Mouse (Mus musculus): ENCODE results near the gene Zfp784. TPM values are rescaled to one million over a fixed set of nuclear protein-coding genes. Genes with fewer than 3 reads are reported as not detected.
"Not testable (repeated sequence)": the region's sequence is repeated elsewhere in the genome, so short reads cannot be mapped to it uniquely, and the experiment has no call there.

Gene Zfp784
- polyA plus RNA-seq, 1 experiment: 4.3 TPM

GRCm38 (mm10) chr7:5021197-5021596 lies 17.0 kb downstream of the Zfp784 start:
- TF ChIP-seq POLR2A (IDR thresholded peaks at IDR 0.05; ENCODE audit: control insufficient read depth, low read depth, low read length) (no peak), CTCF (IDR thresholded peaks at IDR 0.05; ENCODE audit: control insufficient read depth, insufficient read depth, insufficient replicate concordance, low read depth, low read length) (no peak)
- no peaks in the 10 kb centered on the region for H3K27me3 ChIP-seq (ENCODE audit: control insufficient read depth, insufficient read depth, low read length)
- peaks cover 1% of the 10 kb centered on the region; the same call in 1 of the 2 replicates for H3K36me3 ChIP-seq (ENCODE audit: control insufficient read depth, insufficient read depth, low read length)
- H3K4me1 ChIP-seq (ENCODE audit: control insufficient read depth, insufficient read depth, low read length): no peaks in the 10 kb centered on the region; the same call in none of the 2 replicates
- peak overlapping the region; percentile 88 for H3K4me3 ChIP-seq (ENCODE audit: control insufficient read depth, low read depth, low read length)
- H3K27ac ChIP-seq (ENCODE audit: control insufficient read depth, insufficient read depth, low read depth, low read length): no peak overlapping the region

GRCm38 (mm10) chr7:5020685-5021084 lies 17.6 kb downstream of the Zfp784 start:
- H3K4me3 ChIP-seq (ENCODE audit: control insufficient read depth, low read depth, low read length): peak overlapping the region; percentile 88
- H3K36me3 ChIP-seq (ENCODE audit: control insufficient read depth, insufficient read depth, low read length): peaks cover 1% of the 10 kb centered on the region; the same call in 1 of the 2 replicates
- TF ChIP-seq CTCF (IDR thresholded peaks at IDR 0.05; ENCODE audit: control insufficient read depth, insufficient read depth, insufficient replicate concordance, low read depth, low read length) (no peak), POLR2A (IDR thresholded peaks at IDR 0.05; ENCODE audit: control insufficient read depth, low read depth, low read length) (no peak)
- no peaks in the 10 kb centered on the region for H3K27me3 ChIP-seq (ENCODE audit: control insufficient read depth, insufficient read depth, low read length)
- H3K27ac ChIP-seq (ENCODE audit: control insufficient read depth, insufficient read depth, low read depth, low read length): peak overlapping the region; percentile 85
- H3K4me1 ChIP-seq (ENCODE audit: control insufficient read depth, insufficient read depth, low read length): peaks cover 2% of the 10 kb centered on the region

- TF ChIP-seq CTCF (IDR thresholded peaks at IDR 0.05; ENCODE audit: control insufficient read depth, insufficient read depth, insufficient replicate concordance, low read depth, low read length) (no peak), POLR2A (IDR thresholded peaks at IDR 0.05; ENCODE audit: control insufficient read depth, low read depth, low read length) (peak; percentile 78)
- Histone ChIP-seq H3K36me3 (ENCODE audit: control insufficient read depth, insufficient read depth, low read length) (peaks cover 1% of the 10 kb centered on the region; the same call in 1 of the 2 replicates), H3K27ac (ENCODE audit: control insufficient read depth, insufficient read depth, low read depth, low read length) (peak within 1 kb of the TSS; percentile 85), H3K4me1 (ENCODE audit: control insufficient read depth, insufficient read depth, low read length) (peaks cover 4% of the 10 kb centered on the region), H3K27me3 (ENCODE audit: control insufficient read depth, insufficient read depth, low read length) (no peaks in the 10 kb centered on the region), H3K4me3 (ENCODE audit: control insufficient read depth, low read depth, low read length) (peak within 1 kb of the TSS; percentile 88)
These were observed 18.1 kb downstream of the Zfp784 start, which contains the start of the genes Zfp865 and Ccdc106 for GRCm38 (mm10) chr7:5020000-5020681. TSS of gene Zfp865 (plus strand) at chr7:5020376. TSS of gene Ccdc106 (plus strand) at chr7:5020553.

GRCm38 (mm10) chr7:5019576-5019975 lies 18.7 kb downstream of the Zfp784 start:
- H3K4me1 ChIP-seq (ENCODE audit: control insufficient read depth, insufficient read depth, low read length); H3K36me3 ChIP-seq (ENCODE audit: control insufficient read depth, insufficient read depth, low read length); H3K27ac ChIP-seq (ENCODE audit: control insufficient read depth, insufficient read depth, low read depth, low read length); H3K27me3 ChIP-seq (ENCODE audit: control insufficient read depth, insufficient read depth, low read length): not testable (repeated sequence)
- H3K4me3 ChIP-seq (ENCODE audit: control insufficient read depth, low read depth, low read length): peak overlapping the region; percentile 88

- no peak overlapping the region for H3K27ac ChIP-seq (ENCODE audit: control insufficient read depth, insufficient read depth, low read depth, low read length)
- peaks cover 1% of the 10 kb centered on the region; the same call in 1 of the 2 replicates for H3K36me3 ChIP-seq (ENCODE audit: control insufficient read depth, insufficient read depth, low read length)
- no peak for TF ChIP-seq POLR2A (IDR thresholded peaks at IDR 0.05; ENCODE audit: control insufficient read depth, low read depth, low read length)
- TF ChIP-seq CTCF (IDR thresholded peaks at IDR 0.05; ENCODE audit: control insufficient read depth, insufficient read depth, insufficient replicate concordance, low read depth, low read length): no peak
- no peak overlapping the region for H3K4me3 ChIP-seq (ENCODE audit: control insufficient read depth, low read depth, low read length)
- no peaks in the 10 kb centered on the region for H3K27me3 ChIP-seq (ENCODE audit: control insufficient read depth, insufficient read depth, low read length)
- peaks cover 4% of the 10 kb centered on the region for H3K4me1 ChIP-seq (ENCODE audit: control insufficient read depth, insufficient read depth, low read length)
These were observed 20.3 kb downstream of the Zfp784 start for GRCm38 (mm10) chr7:5017931-5018330.

GRCm38 (mm10) chr7:5017352-5017751 lies 20.9 kb downstream of the Zfp784 start:
- H3K27ac ChIP-seq (ENCODE audit: control insufficient read depth, insufficient read depth, low read depth, low read length): no peak overlapping the region
- no peaks in the 10 kb centered on the region for H3K27me3 ChIP-seq (ENCODE audit: control insufficient read depth, insufficient read depth, low read length)
- H3K4me1 ChIP-seq (ENCODE audit: control insufficient read depth, insufficient read depth, low read length): peaks cover 4% of the 10 kb centered on the region
- no peak overlapping the region for H3K4me3 ChIP-seq (ENCODE audit: control insufficient read depth, low read depth, low read length)
- no peak for TF ChIP-seq POLR2A (IDR thresholded peaks at IDR 0.05; ENCODE audit: control insufficient read depth, low read depth, low read length)
- no peak for TF ChIP-seq CTCF (IDR thresholded peaks at IDR 0.05; ENCODE audit: control insufficient read depth, insufficient read depth, insufficient replicate concordance, low read depth, low read length)
- H3K36me3 ChIP-seq (ENCODE audit: control insufficient read depth, insufficient read depth, low read length): peaks cover 1% of the 10 kb centered on the region; the same call in 1 of the 2 replicates

- Histone ChIP-seq H3K27me3 (ENCODE audit: control insufficient read depth, insufficient read depth, low read length) (no peaks in the 10 kb centered on the region), H3K4me1 (ENCODE audit: control insufficient read depth, insufficient read depth, low read length) (peaks cover 4% of the 10 kb centered on the region), H3K4me3 (ENCODE audit: control insufficient read depth, low read depth, low read length) (no peak overlapping the region), H3K36me3 (ENCODE audit: control insufficient read depth, insufficient read depth, low read length) (no peaks in the 10 kb centered on the region), H3K27ac (ENCODE audit: control insufficient read depth, insufficient read depth, low read depth, low read length) (no peak overlapping the region)
- no peak for TF ChIP-seq POLR2A (IDR thresholded peaks at IDR 0.05; ENCODE audit: control insufficient read depth, low read depth, low read length)
- TF ChIP-seq CTCF (IDR thresholded peaks at IDR 0.05; ENCODE audit: control insufficient read depth, insufficient read depth, insufficient replicate concordance, low read depth, low read length): no peak
These were observed 21.3 kb downstream of the Zfp784 start for GRCm38 (mm10) chr7:5016920-5017319.

All from testis, adult 2 months (tissue).